Mouse (Mus musculus): ENCODE measurements at regions not wholly inside any gene's neighbourhood (a gene's known extent, or its start where the extent isn't known, plus 50 kb on each side); places are given as distances from the start of the nearest gene placed in this dataset.

GRCm38 (mm10) chr16:25042669-25043440, 243.8 kb upstream of the Tprg start:
- WGBS = 58% methylated on average over 8 of the region's 8 CpGs

GRCm38 (mm10) chr16:25044637-25045036, 242.0 kb upstream of the Tprg start:
- ATAC-seq (ENCODE audit: low FRiP score) = no peak
- Histone ChIP-seq H3K9ac (replicated peaks; ENCODE audit: low read length, poor library complexity, severe bottlenecking) (no peak overlapping the region), H3K4me3 (ENCODE audit: low read depth, low read length) (no peak overlapping the region), H3K4me2 (ENCODE audit: low read depth, low read length, poor library complexity, severe bottlenecking) (no peak overlapping the region), H3K36me3 (ENCODE audit: insufficient read depth, low read length) (no peaks in the 10 kb centered on the region), H3K27ac (ENCODE audit: low read depth, low read length) (no peak overlapping the region), H3K27me3 (ENCODE audit: insufficient read depth, low read length) (no peaks in the 10 kb centered on the region), H3K4me1 (ENCODE audit: insufficient read depth, low read length) (no peaks in the 10 kb centered on the region), H3K9me3 (ENCODE audit: low read length) (no peaks in the 10 kb centered on the region)
- DNase-seq (ENCODE audit: low spot score) = no peak
- 78% methylated on average over 3 of the region's 3 CpGs for WGBS
- no peak for TF ChIP-seq CTCF (IDR thresholded peaks at IDR 0.05)

More at GRCm38 (mm10) chr16:25042669-25043440, 243.8 kb upstream of the Tprg start:
- H3K4me1 ChIP-seq (ENCODE audit: insufficient read depth, low read length) = no peaks in the 10 kb centered on the region
- no peak overlapping the region for H3K4me3 ChIP-seq (ENCODE audit: low read depth, low read length)
- TF ChIP-seq CTCF (IDR thresholded peaks at IDR 0.05) = no peak
- no peaks in the 10 kb centered on the region for H3K27me3 ChIP-seq (ENCODE audit: insufficient read depth, low read length)
- no peak overlapping the region for H3K27ac ChIP-seq (ENCODE audit: low read depth, low read length)
- no peak for ATAC-seq (ENCODE audit: low FRiP score)
- no peak overlapping the region for H3K9ac ChIP-seq (replicated peaks; ENCODE audit: low read length, poor library complexity, severe bottlenecking)
- no peak for DNase-seq (ENCODE audit: low spot score)
- H3K36me3 ChIP-seq (ENCODE audit: insufficient read depth, low read length) = no peaks in the 10 kb centered on the region
- no peaks in the 10 kb centered on the region for H3K9me3 ChIP-seq (ENCODE audit: low read length)
- H3K4me2 ChIP-seq (ENCODE audit: low read depth, low read length, poor library complexity, severe bottlenecking) = no peak overlapping the region

- Histone ChIP-seq H3K27ac (ENCODE audit: low read depth, low read length) (no peak overlapping the region), H3K9ac (replicated peaks; ENCODE audit: low read length, poor library complexity, severe bottlenecking) (no peak overlapping the region), H3K4me1 (ENCODE audit: insufficient read depth, low read length) (no peaks in the 10 kb centered on the region), H3K4me3 (ENCODE audit: low read depth, low read length) (no peak overlapping the region), H3K36me3 (ENCODE audit: insufficient read depth, low read length) (no peaks in the 10 kb centered on the region), H3K9me3 (ENCODE audit: low read length) (no peaks in the 10 kb centered on the region), H3K27me3 (ENCODE audit: insufficient read depth, low read length) (no peaks in the 10 kb centered on the region), H3K4me2 (ENCODE audit: low read depth, low read length, poor library complexity, severe bottlenecking) (no peak overlapping the region)
- 93% methylated on average over 2 of the region's 2 CpGs for WGBS
- no peak for DNase-seq (ENCODE audit: low spot score)
- TF ChIP-seq CTCF (IDR thresholded peaks at IDR 0.05) = no peak
- no peak for ATAC-seq (ENCODE audit: low FRiP score)
Observed at GRCm38 (mm10) chr16:25047726-25048125, 238.9 kb upstream of the Tprg start.

- H3K27me3 ChIP-seq (ENCODE audit: insufficient read depth, low read length) = no peaks in the 10 kb centered on the region
- no peak overlapping the region for H3K4me2 ChIP-seq (ENCODE audit: low read depth, low read length, poor library complexity, severe bottlenecking)
- no peaks in the 10 kb centered on the region for H3K36me3 ChIP-seq (ENCODE audit: insufficient read depth, low read length)
- H3K4me3 ChIP-seq (ENCODE audit: low read depth, low read length) = no peak overlapping the region
- no peaks in the 10 kb centered on the region for H3K9me3 ChIP-seq (ENCODE audit: low read length)
- H3K27ac ChIP-seq (ENCODE audit: low read depth, low read length) = no peak overlapping the region
- DNase-seq (ENCODE audit: low spot score) (no peak), ATAC-seq (ENCODE audit: low FRiP score) (no peak)
- H3K4me1 ChIP-seq (ENCODE audit: insufficient read depth, low read length) = no peaks in the 10 kb centered on the region
- 53% methylated on average over 7 of the region's 7 CpGs for WGBS
- no peak overlapping the region for H3K9ac ChIP-seq (replicated peaks; ENCODE audit: low read length, poor library complexity, severe bottlenecking)
- TF ChIP-seq CTCF (IDR thresholded peaks at IDR 0.05) = no peak
Observed at GRCm38 (mm10) chr16:25049928-25050510, 236.6 kb upstream of the Tprg start.

GRCm38 (mm10) chr16:25051044-25051443, 235.6 kb upstream of the Tprg start:
- Histone ChIP-seq H3K4me2 (ENCODE audit: low read depth, low read length, poor library complexity, severe bottlenecking) (no peak overlapping the region), H3K36me3 (ENCODE audit: insufficient read depth, low read length) (no peaks in the 10 kb centered on the region), H3K4me1 (ENCODE audit: insufficient read depth, low read length) (no peaks in the 10 kb centered on the region), H3K4me3 (ENCODE audit: low read depth, low read length) (no peak overlapping the region), H3K27ac (ENCODE audit: low read depth, low read length) (no peak overlapping the region), H3K9me3 (ENCODE audit: low read length) (no peaks in the 10 kb centered on the region), H3K27me3 (ENCODE audit: insufficient read depth, low read length) (no peaks in the 10 kb centered on the region), H3K9ac (replicated peaks; ENCODE audit: low read length, poor library complexity, severe bottlenecking) (no peak overlapping the region)
- WGBS = 87% methylated on average over 5 of the region's 5 CpGs
- DNase-seq (ENCODE audit: low spot score) = no peak
- no peak for ATAC-seq (ENCODE audit: low FRiP score)
- no peak for TF ChIP-seq CTCF (IDR thresholded peaks at IDR 0.05)

- H3K4me2 ChIP-seq (ENCODE audit: low read depth, low read length, poor library complexity, severe bottlenecking) = no peak overlapping the region
Observed at GRCm38 (mm10) chr16:25052428-25052827, 234.2 kb upstream of the Tprg start.

More at GRCm38 (mm10) chr16:25052428-25052827, 234.2 kb upstream of the Tprg start:
- Histone ChIP-seq H3K4me1 (ENCODE audit: insufficient read depth, low read length) (no peaks in the 10 kb centered on the region), H3K27me3 (ENCODE audit: insufficient read depth, low read length) (no peaks in the 10 kb centered on the region), H3K9me3 (ENCODE audit: low read length) (no peaks in the 10 kb centered on the region), H3K27ac (ENCODE audit: low read depth, low read length) (no peak overlapping the region), H3K9ac (replicated peaks; ENCODE audit: low read length, poor library complexity, severe bottlenecking) (no peak overlapping the region), H3K4me3 (ENCODE audit: low read depth, low read length) (no peak overlapping the region), H3K36me3 (ENCODE audit: insufficient read depth, low read length) (no peaks in the 10 kb centered on the region)
- ATAC-seq (ENCODE audit: low FRiP score) (no peak), DNase-seq (ENCODE audit: low spot score) (no peak)
- 77% methylated on average over 5 of the region's 5 CpGs for WGBS
- no peak for TF ChIP-seq CTCF (IDR thresholded peaks at IDR 0.05)
